Mouse (Mus musculus): ENCODE results near the gene Pak1ip1.

Gene Pak1ip1

GRCm38 (mm10) chr13:41006244-41006643, 5.4 kb downstream of the Pak1ip1 start:
- DNase-seq (ENCODE audit: low spot score in 2 of 2), result no peak

GRCm38 (mm10) chr13:41008271-41008670, 7.4 kb downstream of the Pak1ip1 start:
- DNase-seq (ENCODE audit: low spot score in 2 of 2), result no peak

GRCm38 (mm10) chr13:41008946-41009345, 8.1 kb downstream of the Pak1ip1 start:
- DNase-seq (ENCODE audit: low spot score in 2 of 2), result no peak

GRCm38 (mm10) chr13:41015829-41016634, 15.2 kb downstream of the Pak1ip1 start, which contains the start of gene Tmem14c:
Tmem14c (plus strand) TSS chr13:41016292.
- peak; percentile 97 to 98 for DNase-seq (ENCODE audit: low spot score in 2 of 2)

- peak; percentile 38 to 72 for DNase-seq (ENCODE audit: low spot score in 2 of 2)
These were observed 16.1 kb downstream of the Pak1ip1 start for GRCm38 (mm10) chr13:41016797-41017405.

- DNase-seq (ENCODE audit: low spot score in 2 of 2), result peak in 1 of 2 experiments; percentile 59
These were observed 17.0 kb downstream of the Pak1ip1 start for GRCm38 (mm10) chr13:41017832-41018231.

GRCm38 (mm10) chr13:41018236-41018635, 17.4 kb downstream of the Pak1ip1 start:
- peak; percentile 22 to 67 for DNase-seq (ENCODE audit: low spot score in 2 of 2)

- peak; percentile 56 to 72 for DNase-seq (ENCODE audit: low spot score in 2 of 2)
These were observed 18.2 kb downstream of the Pak1ip1 start for GRCm38 (mm10) chr13:41018756-41019591.

GRCm38 (mm10) chr13:41020494-41020893, 19.7 kb downstream of the Pak1ip1 start:
- DNase-seq (ENCODE audit: low spot score in 2 of 2), result peak; percentile 57 to 71

- DNase-seq (ENCODE audit: low spot score in 2 of 2), result no peak
These were observed 20.8 kb downstream of the Pak1ip1 start for GRCm38 (mm10) chr13:41021607-41022006.

GRCm38 (mm10) chr13:41022099-41022498, 21.3 kb downstream of the Pak1ip1 start:
- DNase-seq (ENCODE audit: low spot score in 2 of 2), result no peak

- no peak for DNase-seq (ENCODE audit: low spot score in 2 of 2)
These were observed 29.3 kb downstream of the Pak1ip1 start for GRCm38 (mm10) chr13:41030098-41030497.

GRCm38 (mm10) chr13:41042511-41042910, 41.7 kb downstream of the Pak1ip1 start:
- no peak for DNase-seq (ENCODE audit: low spot score in 2 of 2)

GRCm38 (mm10) chr13:41045901-41046300, 45.1 kb downstream of the Pak1ip1 start:
- DNase-seq (ENCODE audit: low spot score in 2 of 2), result no peak

- DNase-seq (ENCODE audit: low spot score in 2 of 2), result no peak
These were observed 46.5 kb downstream of the Pak1ip1 start for GRCm38 (mm10) chr13:41047280-41047679.

GRCm38 (mm10) chr13:41051965-41052364, 51.1 kb downstream of the Pak1ip1 start:
- no peak for DNase-seq (ENCODE audit: low spot score in 2 of 2)
